Mouse (Mus musculus) hindbrain, embryonic 11.5 days (tissue): Measurements from ENCODE around the gene Eps8l2. TPM values are rescaled to one million over a fixed set of nuclear protein-coding genes. Genes with fewer than 3 reads are reported as not detected.
A peak's percentile ranks its signal among the peaks of the same experiment; 100 is the strongest.

Source experiments
- ATAC-seq: fragments of 200-750 bp; cut with Nextera tagmentation; 2 replicates; pipeline ENCODE4 v1.8.0; 2017; ENCODE audit warnings: mild to moderate bottlenecking, moderate TSS enrichment, moderate library complexity; ENCODE audit not compliant: low FRiP score
- DNase-seq: peaks from one replicate; pipeline ENCODE4 v3.0.0-alpha.2; 2015; ENCODE audit warnings: low spot score
- H3K27ac ChIP-seq: fragments of 300-500 bp; sonication (generic); 2 replicates; pipeline ENCODE4 v1.5.1; 2014; ENCODE audit warnings: mild to moderate bottlenecking, low read depth, low read length
- H3K27me3 ChIP-seq: fragments of 300-500 bp; sonication (generic); 2 replicates; pipeline ENCODE4 v1.6.1; 2014; ENCODE audit warnings: mild to moderate bottlenecking, low read length, moderate library complexity, mixed read lengths; ENCODE audit not compliant: control insufficient read depth, insufficient read depth
- H3K36me3 ChIP-seq: fragments of 300-500 bp; sonication (generic); 2 replicates; pipeline ENCODE4 v1.6.1; 2014; ENCODE audit warnings: mild to moderate bottlenecking, low read length, moderate library complexity, mixed read lengths; ENCODE audit not compliant: control insufficient read depth, insufficient read depth
- H3K4me1 ChIP-seq: fragments of 300-500 bp; sonication (generic); replicated peaks from 2 replicates; pipeline ENCODE4 v1.6.1; 2014; ENCODE audit warnings: low read length, mixed read lengths; ENCODE audit not compliant: control insufficient read depth, insufficient read depth
- H3K4me2 ChIP-seq: fragments of 300-500 bp; sonication (generic); replicated peaks from 2 replicates; pipeline ENCODE4 v1.6.1; 2014; ENCODE audit warnings: mild to moderate bottlenecking, low read depth, low read length
- H3K4me3 ChIP-seq: fragments of 300-500 bp; sonication (generic); 2 replicates; pipeline ENCODE4 v1.5.1; 2014; ENCODE audit warnings: low read depth, low read length
- H3K9ac ChIP-seq: fragments of 300-500 bp; sonication (generic); 2 replicates; pipeline ENCODE4 v1.6.1; 2014; ENCODE audit warnings: low read depth, low read length
- H3K9me3 ChIP-seq: fragments of 300-500 bp; sonication (generic); 2 replicates; pipeline ENCODE4 v1.6.1; 2016; ENCODE audit warnings: low read length; ENCODE audit not compliant: control insufficient read depth
- WGBS: fragments of 180-500 bp; shearing (Covaris S2); extraction: QIAGEN DNeasy Blood & Tissue Kit; methylation state at CpG from one replicate; pipeline ENCODE4 v1.1.7; 2014; 5-methylcytosine and 5-hydroxymethylcytosine counted together
- polyA plus RNA-seq: library from polyadenylated mRNA; unstranded; fragments of >200 nt; fragmentation: Nextera tagmentation; extraction: Ambion mirVana; gene quantifications from 2 replicates; pipeline ENCODE4 v1.2.1, GENCODE M21; 2014

The Eps8l2 gene
- polyA plus RNA-seq, 1 experiment from 2014 or later: 2.6 TPM

- no peaks in the 10 kb centered on the region for H3K9me3 ChIP-seq
- no peak overlapping the region for H3K9ac ChIP-seq
- H3K4me1 ChIP-seq: no peaks in the 10 kb centered on the region; the same call in 1 of the 2 replicates
- no peak for DNase-seq
- H3K27me3 ChIP-seq: peaks cover 8% of the 10 kb centered on the region; the same call in 1 of the 2 replicates
- no peak overlapping the region for H3K27ac ChIP-seq
- H3K4me2 ChIP-seq: no peak overlapping the region
- peaks cover 2% of the 10 kb centered on the region; the same call in 1 of the 2 replicates for H3K36me3 ChIP-seq
- 83% methylated on average over 3 of the region's 3 CpGs for WGBS
- no peak overlapping the region for H3K4me3 ChIP-seq
- no peak for ATAC-seq
These were observed 2.4 kb upstream of the Eps8l2 start for GRCm38 (mm10) chr7:141336296-141336695.

- no peak overlapping the region for H3K27ac ChIP-seq
- no peak overlapping the region for H3K4me2 ChIP-seq
- ATAC-seq: no peak
- H3K9me3 ChIP-seq: no peaks in the 10 kb centered on the region
- H3K36me3 ChIP-seq: no peaks in the 10 kb centered on the region
- H3K9ac ChIP-seq: no peak overlapping the region
- H3K27me3 ChIP-seq: peaks cover 8% of the 10 kb centered on the region; the same call in 1 of the 2 replicates
- H3K4me3 ChIP-seq: no peak overlapping the region
- no peaks in the 10 kb centered on the region; the same call in 1 of the 2 replicates for H3K4me1 ChIP-seq
- 93% methylated on average over 3 of the region's 3 CpGs for WGBS
- no peak for DNase-seq
These were observed 814 bp upstream of the Eps8l2 start for GRCm38 (mm10) chr7:141337716-141338416.

- Histone ChIP-seq H3K4me2 (peak overlapping the region; percentile 12), H3K4me3 (no peak overlapping the region), H3K36me3 (no peaks in the 10 kb centered on the region), H3K4me1 (no peaks in the 10 kb centered on the region; the same call in 1 of the 2 replicates), H3K9me3 (no peaks in the 10 kb centered on the region), H3K27me3 (peaks cover 8% of the 10 kb centered on the region; the same call in 1 of the 2 replicates), H3K27ac (no peak overlapping the region), H3K9ac (peak overlapping the region; percentile 11; the same call in 1 of the 2 replicates)
- 31% methylated on average over 20 of the region's 20 CpGs for WGBS
- ATAC-seq (no peak), DNase-seq (no peak)
These were observed 688 bp downstream of the Eps8l2 start for GRCm38 (mm10) chr7:141339215-141339920.

DNA sequence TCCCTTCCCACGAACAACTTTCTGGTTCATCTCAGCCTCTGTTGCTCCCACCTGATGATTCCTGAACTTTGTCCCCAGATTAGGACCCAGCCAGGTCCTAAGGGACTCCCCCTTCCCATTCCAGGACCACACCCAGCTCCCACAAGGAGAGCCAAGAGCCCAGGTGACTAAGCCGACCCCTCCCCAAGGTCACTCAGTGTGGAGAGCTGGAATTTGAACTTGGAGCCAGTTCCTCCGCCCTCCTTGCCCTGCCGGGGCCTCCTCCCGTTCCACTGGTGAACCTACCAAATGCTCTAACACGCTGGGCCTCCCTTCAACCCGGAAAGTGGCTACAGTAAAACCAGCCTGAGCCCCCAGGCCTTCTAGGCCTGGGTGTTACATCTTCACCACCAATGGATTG, 1.3 kb downstream of the Eps8l2 start:
- Histone ChIP-seq H3K9ac (no peak overlapping the region), H3K4me1 (no peaks in the 10 kb centered on the region; the same call in 1 of the 2 replicates), H3K4me3 (no peak overlapping the region), H3K36me3 (no peaks in the 10 kb centered on the region), H3K27ac (no peak overlapping the region), H3K27me3 (peaks cover 8% of the 10 kb centered on the region; the same call in 1 of the 2 replicates), H3K9me3 (no peaks in the 10 kb centered on the region), H3K4me2 (no peak overlapping the region)
- no peak for DNase-seq
- no peak for ATAC-seq
- 75% methylated on average over 7 of the region's 7 CpGs for WGBS

- Histone ChIP-seq H3K4me3 (no peak overlapping the region), H3K9ac (no peak overlapping the region), H3K27me3 (peaks cover 8% of the 10 kb centered on the region; the same call in 1 of the 2 replicates), H3K9me3 (no peaks in the 10 kb centered on the region), H3K36me3 (no peaks in the 10 kb centered on the region), H3K4me2 (no peak overlapping the region), H3K27ac (no peak overlapping the region), H3K4me1 (no peaks in the 10 kb centered on the region; the same call in 1 of the 2 replicates)
- DNase-seq (no peak), ATAC-seq (no peak)
- 75% methylated on average over 6 of the region's 6 CpGs for WGBS
These were observed 1.8 kb downstream of the Eps8l2 start for GRCm38 (mm10) chr7:141340476-141340875.

GRCm38 (mm10) chr7:141341689-141342226, 3.1 kb downstream of the Eps8l2 start:
- no peaks in the 10 kb centered on the region for H3K36me3 ChIP-seq
- H3K9ac ChIP-seq: no peak overlapping the region
- H3K4me2 ChIP-seq: no peak overlapping the region
- no peaks in the 10 kb centered on the region; the same call in 1 of the 2 replicates for H3K4me1 ChIP-seq
- no peak for DNase-seq
- no peak overlapping the region for H3K27ac ChIP-seq
- H3K4me3 ChIP-seq: no peak overlapping the region
- 84% methylated on average over 10 of the region's 10 CpGs for WGBS
- no peak for ATAC-seq
- H3K9me3 ChIP-seq: no peaks in the 10 kb centered on the region
- peaks cover 8% of the 10 kb centered on the region; the same call in 1 of the 2 replicates for H3K27me3 ChIP-seq

DNA sequence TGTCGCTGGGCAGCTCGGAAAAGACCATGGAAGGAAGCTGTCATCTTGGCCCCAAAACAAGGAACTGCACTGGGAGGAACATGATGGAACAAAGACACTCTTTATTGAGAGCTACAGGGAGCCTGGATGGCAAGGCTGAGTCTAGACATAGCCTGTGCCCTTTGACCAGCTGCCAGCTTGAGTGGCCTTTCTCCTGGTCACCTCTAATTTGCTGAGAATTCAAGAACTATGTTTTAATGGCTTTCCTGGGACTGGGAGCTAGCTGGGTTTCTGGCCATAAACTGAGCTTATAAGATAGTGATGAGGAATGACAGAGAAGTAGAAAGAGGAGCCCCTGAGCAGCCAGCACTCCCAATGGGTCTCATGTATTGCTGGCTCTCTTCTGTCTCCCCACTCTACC, 4.5 kb downstream of the Eps8l2 start:
- Histone ChIP-seq H3K36me3 (no peaks in the 10 kb centered on the region), H3K4me1 (no peaks in the 10 kb centered on the region; the same call in 1 of the 2 replicates), H3K9me3 (no peaks in the 10 kb centered on the region), H3K9ac (no peak overlapping the region), H3K27me3 (peaks cover 8% of the 10 kb centered on the region; the same call in 1 of the 2 replicates), H3K27ac (no peak overlapping the region), H3K4me3 (no peak overlapping the region), H3K4me2 (no peak overlapping the region)
- ATAC-seq: no peak
- 60% methylated on average over 2 of the region's 2 CpGs for WGBS
- no peak for DNase-seq

- Histone ChIP-seq H3K4me2 (no peak overlapping the region), H3K27me3 (peaks cover 6% of the 10 kb centered on the region; the same call in 1 of the 2 replicates), H3K36me3 (no peaks in the 10 kb centered on the region), H3K27ac (no peak overlapping the region), H3K4me1 (no peaks in the 10 kb centered on the region), H3K4me3 (no peak overlapping the region), H3K9me3 (no peaks in the 10 kb centered on the region), H3K9ac (no peak overlapping the region)
- DNase-seq (no peak), ATAC-seq (no peak)
- 72% methylated on average over 7 of the region's 7 CpGs for WGBS
These were observed 5.0 kb downstream of the Eps8l2 start for GRCm38 (mm10) chr7:141343696-141344095.
